Mouse (Mus musculus): ENCODE data around the gene Cav1.

DNA sequence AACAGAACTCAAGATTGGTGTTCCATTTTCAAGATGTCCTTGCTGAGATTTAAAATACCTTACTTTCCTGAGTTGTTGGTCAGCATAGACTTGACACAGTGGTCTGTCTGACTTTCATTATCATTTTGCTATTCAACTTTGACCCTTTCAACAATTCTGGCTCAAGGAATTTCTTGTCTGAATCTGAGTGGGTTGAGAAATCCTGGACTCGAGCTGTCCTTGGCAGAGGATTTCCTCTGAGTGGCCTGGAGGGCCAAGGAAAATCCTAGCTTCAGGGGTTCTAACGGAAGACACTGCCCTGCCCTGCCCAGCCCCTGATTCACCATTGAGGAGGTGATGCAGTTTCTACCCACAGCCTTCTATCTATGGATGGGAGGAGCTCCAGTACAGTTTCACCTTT, 2.5 kb downstream of the Cav1 start:
- no peak for TF ChIP-seq CTCF (IDR thresholded peaks at IDR 0.05; ENCODE audit: borderline replicate concordance, extremely low read depth, insufficient read depth, insufficient read length)
- TF ChIP-seq POLR2A (IDR thresholded peaks at IDR 0.05; ENCODE audit: borderline replicate concordance, extremely low read depth, insufficient read depth, insufficient read length, poor library complexity, severe bottlenecking) = no peak

Data from brain, embryonic 14.5 days (tissue).